11 mouse cellular contexts compared by ENCODE assay signal in genomic region chr11:52065841-52066240, GRCm38 (mm10). TPM values are rescaled to one million over a fixed set of nuclear protein-coding genes. Genes with fewer than 3 reads are reported as not detected.
A peak's percentile ranks its signal among the peaks of the same experiment; 100 is the strongest.
DNase-seq lines count a peak whose midpoint lies in the region; ATAC-seq and TF ChIP-seq lines count a peak whose summit lies in the region.
"Had no signal": no experiment of that assay in that cellular context is flagged by ENCODE, and none has a peak within 500 bp of the region (broad histone marks: within the 10 kb centered on the region; RNA-seq: fewer than 3 reads in every experiment).

No protein-coding gene starts in this region.

- peak; percentile 25 for DNase-seq in embryo, embryonic 10 days (ENCODE audit: low spot score)
- no peak for DNase-seq in embryo, embryonic 11 days
- peak; percentile 22 for DNase-seq in thymus, adult 2 months
- DNase-seq in thymus, adult 18-20 months = no peak
- no peak for DNase-seq in layer of hippocampus, postnatal 14 days (ENCODE audit: low spot score in 2 of 2)
- DNase-seq in MN1 (ENCODE audit: low spot score) = no peak
- no peak for DNase-seq in kidney, adult 11 months
- DNase-seq: cerebellum, postnatal 14 days; kidney, postnatal 36 days; right cerebral cortex, postnatal 4 days had no signal

- H3K9ac ChIP-seq in liver, embryonic 15.5 days = no peak overlapping the region

- H3K9me3 ChIP-seq in liver, embryonic 15.5 days (replicated peaks) = no peaks in the 10 kb centered on the region

- ATAC-seq in liver, embryonic 15.5 days (ENCODE audit: insufficient read depth) = no peak

- no peaks in the 10 kb centered on the region for H3K36me3 ChIP-seq in thymus, adult 2 months (ENCODE audit: control insufficient read depth, insufficient read depth, low read length)
- H3K36me3 ChIP-seq in liver, embryonic 15.5 days (replicated peaks) = no peaks in the 10 kb centered on the region

- peak overlapping the region; percentile 80; the same call in 1 of the 2 replicates for H3K27ac ChIP-seq in thymus, adult 2 months (ENCODE audit: control insufficient read depth, insufficient read depth, low read length)
- H3K27ac ChIP-seq in liver, embryonic 15.5 days (replicated peaks) = no peak overlapping the region

- no peak for TF ChIP-seq CTCF in thymus, adult 2 months (IDR thresholded peaks at IDR 0.05; ENCODE audit: borderline replicate concordance, control insufficient read depth, extremely low read depth, insufficient read depth, low read length, poor library complexity)

- no peak for TF ChIP-seq POLR2A in thymus, adult 2 months (IDR thresholded peaks at IDR 0.05; ENCODE audit: control insufficient read depth, extremely low read depth, insufficient read depth, low read length, poor library complexity)

- no peaks in the 10 kb centered on the region for H3K27me3 ChIP-seq in thymus, adult 2 months (ENCODE audit: control insufficient read depth, insufficient read depth, low read length)
- no peaks in the 10 kb centered on the region for H3K27me3 ChIP-seq in liver, embryonic 15.5 days

- no peaks in the 10 kb centered on the region for H3K4me1 ChIP-seq in thymus, adult 2 months (replicated peaks; ENCODE audit: control insufficient read depth, insufficient read depth, low read length)
- no peaks in the 10 kb centered on the region; the same call in none of the 2 replicates for H3K4me1 ChIP-seq in liver, embryonic 15.5 days (replicated peaks)

- H3K4me3 ChIP-seq in thymus, adult 2 months (ENCODE audit: control insufficient read depth, insufficient read depth, low read length) = 0 out of 2 replicates have a peak overlapping the region, but pooled peaks have one; percentile 2
- H3K4me3 ChIP-seq in liver, embryonic 15.5 days (replicated peaks) = no peak overlapping the region

- peak overlapping the region; percentile 41 for H3K4me2 ChIP-seq in liver, embryonic 15.5 days

- WGBS in thymus, adult 2 months = 5% methylated on average over 5 of the region's 5 CpGs
- 3% methylated on average over 5 of the region's 5 CpGs for WGBS in liver, embryonic 15.5 days (ENCODE audit: insufficient replicate concordance)

RNA-seq across cellular contexts. Expression of gene Ppp2ca, which starts 32.6 kb away (rescaled TPM):
- polyA plus RNA-seq in thymus, adult 2 months (2012; rRNA removed) = 51.0 and 54.7 TPM in 2 replicates
- polyA plus RNA-seq in liver, embryonic 15.5 days (2015; fragmentation: Nextera tagmentation; extraction: Ambion mirVana) = 31.4 and 31.6 TPM in 2 replicates
- 100 to 1,000 TPM; 128 to 136 TPM for total RNA-seq in layer of hippocampus, postnatal 14 days (2021)

Comparison
In these comparisons a context has a peak if more than half of its experiments do, and no peak if none do; other contexts are left out.
1. DNase-seq: peak in embryo, embryonic 10 days (single experiment) and thymus, adult 2 months (single experiment); none in embryo, embryonic 11 days (single experiment), thymus, adult 18-20 months (0 of 2), layer of hippocampus, postnatal 14 days (0 of 2), MN1 (single experiment) and kidney, adult 11 months (single experiment).